Mouse (Mus musculus) MEL (cell line): ENCODE measurements around the gene Dnhd1.

ENCODE experiments used
- CTCF ChIP-seq, 3 experiments: IDR thresholded peaks in 2 of 3; conservative IDR thresholded peaks in 1 of 3; 2 replicates each; pipeline ENCODE4 v1.5.1; 2011 to 2012; ENCODE audit warnings: low read length in 3 of 3, low read depth in 2 of 3, mild to moderate bottlenecking in 2 of 3, improper control_type of control experiment in 1 of 3, inconsistent platforms in 1 of 3, mixed read lengths in 1 of 3, moderate library complexity in 1 of 3; ENCODE audit not compliant: control insufficient read depth in 1 of 3, insufficient read depth in 1 of 3, poor library complexity in 1 of 3, severe bottlenecking in 1 of 3
- EP300 ChIP-seq, 2 experiments: IDR thresholded peaks; 2 replicates each; pipeline ENCODE4 v1.6.1; 2011; ENCODE audit warnings: improper control_type of control experiment in 2 of 2, low read length in 2 of 2, low read depth in 1 of 2, mild to moderate bottlenecking in 1 of 2
- GATA1 ChIP-seq: IDR thresholded peaks from 2 replicates; pipeline ENCODE4 v1.6.1; 2011; ENCODE audit warnings: low read depth, low read length, improper control_type of control experiment
- KAT2A ChIP-seq: conservative IDR thresholded peaks from 2 replicates; pipeline ENCODE4 v1.6.1; 2012; ENCODE audit warnings: low read depth, low read length, improper control_type of control experiment, inconsistent platforms
- MAFK ChIP-seq: IDR thresholded peaks from 2 replicates; pipeline ENCODE4 v1.6.1; 2011; ENCODE audit warnings: low read depth, mild to moderate bottlenecking, low read length, improper control_type of control experiment, borderline replicate concordance
- TAL1 ChIP-seq: IDR thresholded peaks from 2 replicates; pipeline ENCODE4 v1.6.1; 2012; ENCODE audit warnings: mild to moderate bottlenecking, inconsistent platforms, low read length, moderate library complexity, mixed read lengths

- TF ChIP-seq CTCF (IDR thresholded peaks at IDR 0.05 in 2 of 3, conservative IDR thresholded peaks at IDR 0.05 in 1 of 3; ENCODE audit: control insufficient read depth in 1 of 3, insufficient read depth in 1 of 3, low read depth in 2 of 3, low read length in 3 of 3, poor library complexity in 1 of 3, severe bottlenecking in 1 of 3) (no peak), EP300 (IDR thresholded peaks at IDR 0.05; ENCODE audit: low read depth in 1 of 2, low read length in 2 of 2) (no peak), MAFK (no peak), GATA1 (no peak), KAT2A (no peak), TAL1 (no peak)
Observed at GRCm38 (mm10) chr7:105628633-105629032, 22.0 kb upstream of the Dnhd1 start.
